Mouse (Mus musculus) heart, postnatal 0 days (tissue): ENCODE data around the gene Fam131b.

Experiments used
- CTCF ChIP-seq: IDR thresholded peaks from 2 replicates; pipeline ENCODE4 v1.5.1; 2016; ENCODE audit warnings: antibody characterized with exemption, control low read depth, low read depth
- EP300 ChIP-seq: IDR thresholded peaks from 2 replicates; pipeline ENCODE4 v1.6.1; 2016; ENCODE audit warnings: antibody characterized with exemption, low read depth

GRCm38 (mm10) chr6:42350021-42350967 lies 25.9 kb upstream of the Fam131b start:
- TF ChIP-seq EP300 = no peak; the same call in 1 of the 2 replicates
- TF ChIP-seq CTCF = no peak
